Mouse (Mus musculus) forebrain, embryonic 10.5 days (tissue): ENCODE results near the gene Ing4. TPM values are rescaled to one million over a fixed set of nuclear protein-coding genes. Genes with fewer than 3 reads are reported as not detected.
A peak's percentile ranks its signal among the peaks of the same experiment; 100 is the strongest.
"Not testable (repeated sequence)": the region's sequence is repeated elsewhere in the genome, so short reads cannot be mapped to it uniquely, and the experiment has no call there.

ENCODE experiments used
- DNase-seq: peaks from one replicate; pipeline ENCODE4 v3.0.0-alpha.2; 2017; ENCODE audit warnings: low spot score; ENCODE audit errors: extremely low spot score
- H3K27ac ChIP-seq: fragments of 300-500 bp; sonication (generic); 2 replicates; pipeline ENCODE4 v1.5.1; 2016; ENCODE audit warnings: mild to moderate bottlenecking
- H3K27me3 ChIP-seq: fragments of 300-500 bp; sonication (generic); 2 replicates; pipeline ENCODE4 v1.6.1; 2016; ENCODE audit warnings: mild to moderate bottlenecking; ENCODE audit not compliant: poor library complexity, severe bottlenecking
- H3K36me3 ChIP-seq: fragments of 300-500 bp; sonication (generic); replicated peaks from 2 replicates; pipeline ENCODE4 v1.6.1; 2016; ENCODE audit warnings: mild to moderate bottlenecking, moderate library complexity
- H3K4me1 ChIP-seq: fragments of 300-500 bp; sonication (generic); 2 replicates; pipeline ENCODE4 v1.6.1; 2016
- H3K4me3 ChIP-seq: fragments of 300-500 bp; sonication (generic); 2 replicates; pipeline ENCODE4 v1.5.1; 2016; ENCODE audit warnings: mild to moderate bottlenecking, moderate library complexity
- H3K9me3 ChIP-seq: fragments of 300-500 bp; sonication (generic); 2 replicates; pipeline ENCODE4 v1.6.1; 2016; ENCODE audit warnings: mild to moderate bottlenecking, moderate library complexity
- WGBS: fragments of 180-500 bp; shearing (Covaris S2); methylation state at CpG from one replicate; pipeline ENCODE4 v1.1.7; 2016; 5-methylcytosine and 5-hydroxymethylcytosine counted together
- polyA plus RNA-seq: library from polyadenylated mRNA; unstranded; fragments of >200 nt; fragmentation: Nextera tagmentation; extraction: Ambion mirVana; gene quantifications from 2 replicates; pipeline ENCODE4 v1.2.1, GENCODE M21; 2016

Gene Ing4
- polyA plus RNA-seq, 1 experiment from 2014 or later = 121 TPM

DNA sequence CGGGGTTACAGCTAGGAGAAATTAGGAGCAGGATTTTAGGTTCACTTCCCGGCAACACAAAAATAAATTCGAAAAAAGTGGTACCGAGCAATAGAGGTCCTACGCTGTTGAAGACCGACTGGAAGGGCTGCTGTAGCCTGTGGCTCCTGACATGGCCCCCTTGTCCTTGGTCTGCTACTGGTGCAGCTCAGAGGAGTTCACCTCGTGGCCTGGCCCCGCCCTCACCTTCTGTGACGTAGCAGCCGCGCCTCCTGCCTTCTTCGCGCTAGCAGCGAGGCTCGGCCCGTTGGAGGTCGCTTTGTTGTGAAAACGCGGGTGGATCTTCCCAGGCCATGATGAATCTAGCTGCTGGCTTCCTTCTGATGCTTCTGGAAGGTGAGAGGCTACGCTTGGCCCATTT is 10.1 kb downstream of the Ing4 start, which contains the start of gene Acrbp:
Gene Acrbp (plus strand): TSS at position 12 of the 400 bp plus-strand sequence.
- 33% methylated on average over 20 of the region's 20 CpGs for WGBS
- no peak for DNase-seq
- Histone ChIP-seq H3K36me3 (peaks cover 95% of the 10 kb centered on the region), H3K4me3 (no peak within 1 kb of the TSS), H3K9me3 (no peaks in the 10 kb centered on the region), H3K27ac (no peak within 1 kb of the TSS), H3K27me3 (no peaks in the 10 kb centered on the region), H3K4me1 (peaks cover 7% of the 10 kb centered on the region)

DNA sequence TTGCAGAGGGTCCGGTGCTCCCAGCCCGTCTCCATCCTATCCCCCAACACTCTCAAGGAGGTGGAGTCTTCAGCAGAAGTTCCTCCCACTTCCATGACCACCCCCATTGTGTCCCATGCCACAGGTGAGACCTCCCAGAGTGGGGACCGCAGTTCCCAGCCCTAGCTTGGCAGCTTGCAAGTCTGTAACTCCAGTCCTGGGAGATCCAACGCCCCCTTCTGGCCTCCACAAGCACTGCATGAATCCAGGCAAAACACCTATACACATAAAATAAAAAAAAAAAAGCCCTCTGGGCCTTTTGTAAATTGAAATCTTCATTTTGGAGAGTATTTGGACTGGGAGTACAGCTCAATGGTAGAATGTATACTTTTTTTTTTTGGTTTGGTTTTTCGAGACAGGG is 11.7 kb downstream of the Ing4 start:
- H3K9me3 ChIP-seq = no peaks in the 10 kb centered on the region
- H3K4me1 ChIP-seq = peaks cover 7% of the 10 kb centered on the region
- H3K27ac ChIP-seq = no peak overlapping the region
- peaks cover 86% of the 10 kb centered on the region for H3K36me3 ChIP-seq
- no peak for DNase-seq
- H3K4me3 ChIP-seq = no peak overlapping the region
- no peaks in the 10 kb centered on the region for H3K27me3 ChIP-seq
- WGBS = 61% methylated on average over 5 of the region's 5 CpGs

DNA sequence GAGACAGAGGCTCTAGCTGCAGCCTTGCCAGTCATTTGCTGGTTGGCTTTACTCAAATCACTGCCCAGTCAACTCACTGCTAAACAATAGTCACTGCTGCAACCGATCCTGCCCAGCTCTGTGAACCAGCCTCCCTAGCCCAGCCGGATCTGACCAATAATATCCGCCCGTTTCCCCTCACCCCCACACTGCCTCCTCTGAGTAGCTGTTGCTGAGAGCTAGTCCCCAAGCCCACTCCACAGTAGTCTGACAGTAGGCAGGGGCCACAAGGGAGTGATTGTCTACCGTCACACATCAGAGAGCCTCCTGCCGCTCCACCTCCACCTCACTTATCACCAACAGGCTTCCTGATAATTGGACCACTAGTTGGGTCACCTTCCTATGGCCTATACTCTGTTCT is 21.9 kb downstream of the Ing4 start:
- Histone ChIP-seq H3K4me1 (peaks cover 15% of the 10 kb centered on the region), H3K27ac (0 out of 2 replicates have a peak overlapping the region, but pooled peaks have one; percentile 40), H3K4me3 (no peak overlapping the region), H3K9me3 (no peaks in the 10 kb centered on the region), H3K36me3 (no peaks in the 10 kb centered on the region), H3K27me3 (no peaks in the 10 kb centered on the region)
- 44% methylated on average over 6 of the region's 6 CpGs for WGBS
- DNase-seq = no peak

DNA sequence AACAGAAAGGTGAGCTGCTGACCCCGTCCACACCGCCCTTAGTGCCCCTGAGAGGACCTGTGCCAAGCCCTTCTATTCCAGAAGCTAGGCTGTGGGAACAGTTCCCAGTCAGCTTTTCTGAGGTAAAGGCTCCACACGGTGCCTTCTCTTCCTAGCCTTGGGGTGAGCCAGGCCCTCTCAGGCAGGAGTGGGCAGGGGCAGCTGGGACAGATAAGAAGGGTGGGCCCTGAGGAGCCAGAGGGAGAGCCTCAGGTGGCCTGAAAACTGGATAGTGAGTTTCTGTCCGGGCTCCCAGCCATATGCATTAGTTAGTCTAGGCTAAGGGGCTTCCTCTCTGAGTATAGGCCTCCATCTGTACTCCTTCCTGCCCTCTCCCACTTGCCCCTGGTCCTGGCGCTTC is 23.0 kb downstream of the Ing4 start:
- no peak overlapping the region for H3K27ac ChIP-seq
- no peaks in the 10 kb centered on the region for H3K9me3 ChIP-seq
- H3K4me3 ChIP-seq = no peak overlapping the region
- no peaks in the 10 kb centered on the region for H3K36me3 ChIP-seq
- WGBS = 90% methylated on average over 5 of the region's 5 CpGs
- DNase-seq = no peak
- no peaks in the 10 kb centered on the region for H3K27me3 ChIP-seq
- peaks cover 15% of the 10 kb centered on the region for H3K4me1 ChIP-seq

DNA sequence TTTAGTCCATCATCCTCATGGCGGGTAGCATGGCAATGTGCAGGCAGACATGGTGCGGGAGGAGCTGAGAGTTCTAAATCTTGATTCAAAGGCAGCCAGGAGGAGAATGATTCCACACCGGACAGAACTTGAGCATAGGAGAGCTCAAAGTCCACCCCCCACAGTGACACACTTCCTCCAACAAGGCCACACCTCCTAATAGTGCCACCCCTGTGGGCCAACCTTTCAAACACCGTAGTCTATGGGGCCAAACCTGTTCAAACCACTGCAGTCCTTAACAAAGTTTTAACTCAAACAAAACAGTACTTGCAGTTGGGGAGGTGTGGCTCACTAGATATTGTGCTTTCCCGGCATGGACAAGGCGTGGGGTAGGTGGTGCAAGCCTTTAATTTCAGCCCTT is 24.3 kb downstream of the Ing4 start:
- WGBS = 90% methylated on average over 6 of the region's 6 CpGs

DNA sequence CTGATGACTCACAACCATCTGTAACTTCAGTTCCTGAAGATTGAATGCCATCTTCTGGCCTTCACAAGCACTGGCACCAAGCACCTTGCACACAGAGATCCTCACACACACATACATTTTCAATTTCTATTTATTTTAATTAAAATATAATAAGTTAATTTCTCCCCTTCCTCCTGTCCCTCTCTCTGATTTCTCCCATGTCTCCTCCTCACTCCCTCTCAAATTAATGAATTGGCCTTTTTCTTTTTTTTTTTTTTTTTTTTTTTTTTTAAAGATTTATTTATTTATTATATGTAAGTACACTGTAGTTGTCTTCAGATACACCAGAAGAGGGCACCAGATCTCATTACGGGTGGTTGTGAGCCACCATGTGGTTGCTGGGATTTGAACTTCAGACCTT is 25.7 kb downstream of the Ing4 start:
- H3K36me3 ChIP-seq, H3K27ac ChIP-seq, H3K27me3 ChIP-seq, H3K9me3 ChIP-seq, H3K4me3 ChIP-seq, DNase-seq: not testable (repeated sequence)
- peaks cover 15% of the 10 kb centered on the region for H3K4me1 ChIP-seq
- 80% methylated on average over 1 of the region's 1 CpGs for WGBS

More for the DNA sequence above, 24.3 kb downstream of the Ing4 start:
- no peak for DNase-seq
- H3K4me3 ChIP-seq = no peak overlapping the region
- no peak overlapping the region for H3K27ac ChIP-seq
- no peaks in the 10 kb centered on the region for H3K9me3 ChIP-seq
- no peaks in the 10 kb centered on the region for H3K27me3 ChIP-seq
- H3K36me3 ChIP-seq = no peaks in the 10 kb centered on the region
- H3K4me1 ChIP-seq = peaks cover 15% of the 10 kb centered on the region

DNA sequence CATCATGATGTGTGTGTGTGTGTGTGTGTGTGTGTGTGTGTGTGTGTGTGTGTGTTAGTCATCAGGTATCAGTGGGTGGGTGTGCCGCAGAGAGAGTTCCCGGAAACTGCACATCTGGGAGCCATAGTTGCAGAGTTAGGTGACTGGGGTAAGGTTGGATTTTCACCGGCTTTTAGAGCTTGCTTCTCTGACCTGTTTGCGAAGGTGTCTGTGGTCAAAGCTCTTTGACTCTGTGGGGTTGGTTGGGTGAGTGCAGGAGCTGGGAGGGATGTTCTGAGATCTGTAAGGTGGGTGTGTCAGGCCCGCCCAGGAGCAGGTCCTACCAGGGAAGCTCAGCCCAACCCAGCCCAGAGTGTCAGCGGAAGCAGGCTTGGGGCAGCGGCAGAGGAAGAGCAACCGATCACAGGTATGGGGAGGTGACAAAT is 28.0 kb downstream of the Ing4 start, which contains the start of gene Lpar5:
Gene Lpar5 (plus strand): TSS at position 350 of the 425 bp plus-strand sequence.
- no peak for DNase-seq
- H3K27ac ChIP-seq = no peak within 1 kb of the TSS
- no peaks in the 10 kb centered on the region for H3K9me3 ChIP-seq
- peaks cover 13% of the 10 kb centered on the region for H3K4me1 ChIP-seq
- H3K27me3 ChIP-seq = no peaks in the 10 kb centered on the region
- H3K4me3 ChIP-seq = no peak within 1 kb of the TSS
- no peaks in the 10 kb centered on the region for H3K36me3 ChIP-seq
- WGBS = 65% methylated on average over 8 of the region's 8 CpGs

DNA sequence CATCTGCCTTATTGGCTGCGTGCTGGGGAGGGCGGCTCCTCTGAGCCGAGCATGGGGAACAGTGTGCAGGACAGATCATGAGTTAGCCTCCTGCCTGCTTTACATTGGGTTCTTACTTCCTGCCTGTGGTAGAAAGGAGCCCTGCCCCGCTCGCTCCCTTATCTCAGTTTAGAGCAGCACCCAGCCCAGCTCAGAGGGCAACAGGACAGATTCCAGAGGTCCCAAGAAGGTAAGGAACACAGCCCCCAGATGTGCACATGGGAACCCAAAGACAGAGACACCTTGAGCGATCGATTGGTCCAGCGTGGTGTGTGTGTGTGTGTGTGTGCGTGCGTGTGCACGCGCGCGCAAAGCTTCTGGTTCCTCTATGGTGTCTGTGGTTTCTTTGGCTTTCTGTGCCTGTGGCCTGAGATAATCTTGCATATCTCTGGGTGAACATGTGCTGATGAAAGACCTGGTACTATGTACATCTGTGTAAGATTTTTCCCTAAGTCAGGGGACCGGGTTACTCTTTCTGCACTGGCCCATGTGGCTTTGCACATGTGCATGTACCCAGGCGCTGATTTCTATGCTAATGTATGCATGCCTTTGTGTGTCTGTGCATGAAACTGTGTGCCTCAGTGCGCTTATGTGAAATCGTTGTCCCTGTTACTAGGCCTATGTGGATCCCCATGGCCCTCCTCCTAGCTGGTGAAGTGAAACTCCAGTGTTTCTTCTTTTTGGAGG is 31.8 kb downstream of the Ing4 start:
- DNase-seq = no peak
- 87% methylated on average over 18 of the region's 18 CpGs for WGBS
- H3K9me3 ChIP-seq = no peaks in the 10 kb centered on the region
- H3K27me3 ChIP-seq = no peaks in the 10 kb centered on the region
- H3K36me3 ChIP-seq = no peaks in the 10 kb centered on the region
- H3K4me1 ChIP-seq = peaks cover 13% of the 10 kb centered on the region
- no peak overlapping the region for H3K4me3 ChIP-seq
- H3K27ac ChIP-seq = peak overlapping the region; percentile 77

DNA sequence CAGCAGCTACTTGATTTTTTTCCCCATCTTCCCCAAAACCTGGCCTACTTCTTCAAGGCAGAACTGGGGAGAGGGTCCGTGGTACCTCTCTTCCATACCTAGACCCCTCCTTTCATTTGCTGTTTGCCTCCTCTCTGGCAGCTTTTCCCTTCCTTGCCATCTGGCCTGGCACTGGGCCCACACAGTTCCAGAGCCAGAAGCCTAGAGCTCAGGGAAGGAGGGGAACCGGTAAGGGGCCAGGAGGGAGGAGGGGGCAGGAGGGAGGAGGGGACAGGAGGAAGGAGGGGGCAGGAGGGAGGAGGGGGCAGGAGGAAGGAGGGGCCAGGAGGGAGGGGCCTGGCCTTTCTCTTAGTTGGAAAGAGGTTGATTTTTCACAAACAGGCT is 32.3 kb downstream of the Ing4 start:
- peaks cover 13% of the 10 kb centered on the region for H3K4me1 ChIP-seq
- no peaks in the 10 kb centered on the region for H3K36me3 ChIP-seq
- H3K9me3 ChIP-seq = no peaks in the 10 kb centered on the region
- no peak overlapping the region for H3K4me3 ChIP-seq
- WGBS = 29% methylated on average over 2 of the region's 2 CpGs
- H3K27ac ChIP-seq = peak overlapping the region; percentile 77
- no peak for DNase-seq
- H3K27me3 ChIP-seq = no peaks in the 10 kb centered on the region

DNA sequence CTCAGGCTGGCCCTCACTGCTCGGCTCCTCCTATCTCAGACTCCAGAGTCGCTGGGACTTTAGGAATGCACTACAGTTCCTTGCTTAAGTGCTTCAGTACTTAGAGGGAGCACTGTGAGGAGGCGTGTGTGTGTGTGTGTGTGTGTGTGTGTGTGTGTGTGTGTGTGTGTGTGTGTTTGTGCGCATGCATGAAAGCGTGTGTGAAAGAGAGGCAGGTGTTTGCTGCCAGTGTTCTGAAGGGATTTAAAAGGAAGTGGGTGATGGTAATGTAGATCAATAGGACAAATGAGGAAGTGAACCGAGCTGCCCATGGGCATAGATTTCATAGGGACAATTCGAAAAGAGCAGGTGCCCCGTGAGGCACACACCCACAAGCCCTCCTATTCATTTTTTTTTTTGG is 34.3 kb downstream of the Ing4 start:
- Histone ChIP-seq H3K27me3 (no peaks in the 10 kb centered on the region), H3K4me3 (no peak overlapping the region), H3K36me3 (no peaks in the 10 kb centered on the region), H3K9me3 (no peaks in the 10 kb centered on the region), H3K4me1 (peaks cover 13% of the 10 kb centered on the region), H3K27ac (no peak overlapping the region)
- DNase-seq = no peak
- 79% methylated on average over 8 of the region's 8 CpGs for WGBS

DNA sequence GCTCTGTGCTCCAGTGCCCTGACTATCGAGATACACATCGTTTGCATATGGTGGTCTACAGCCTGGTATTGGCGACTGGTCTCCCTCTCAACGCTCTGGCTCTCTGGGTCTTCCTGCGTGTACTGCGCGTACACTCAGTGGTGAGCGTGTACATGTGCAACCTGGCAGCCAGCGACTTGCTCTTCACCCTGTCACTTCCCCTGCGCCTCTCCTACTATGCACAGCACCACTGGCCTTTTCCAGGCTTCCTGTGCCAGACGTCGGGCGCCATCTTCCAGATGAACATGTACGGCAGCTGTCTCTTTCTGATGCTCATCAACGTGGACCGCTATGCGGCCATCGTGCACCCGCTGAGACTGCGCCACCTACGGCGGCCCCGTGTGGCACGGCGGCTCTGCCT is 41.8 kb downstream of the Ing4 start:
- DNase-seq = no peak
- WGBS = 28% methylated on average over 25 of the region's 25 CpGs
- H3K36me3 ChIP-seq = no peaks in the 10 kb centered on the region
- H3K9me3 ChIP-seq = no peaks in the 10 kb centered on the region
- H3K4me3 ChIP-seq = peak overlapping the region; percentile 54
- H3K27me3 ChIP-seq = peaks cover 34% of the 10 kb centered on the region
- H3K4me1 ChIP-seq = peaks cover 24% of the 10 kb centered on the region
- H3K27ac ChIP-seq = peak overlapping the region; percentile 86

DNA sequence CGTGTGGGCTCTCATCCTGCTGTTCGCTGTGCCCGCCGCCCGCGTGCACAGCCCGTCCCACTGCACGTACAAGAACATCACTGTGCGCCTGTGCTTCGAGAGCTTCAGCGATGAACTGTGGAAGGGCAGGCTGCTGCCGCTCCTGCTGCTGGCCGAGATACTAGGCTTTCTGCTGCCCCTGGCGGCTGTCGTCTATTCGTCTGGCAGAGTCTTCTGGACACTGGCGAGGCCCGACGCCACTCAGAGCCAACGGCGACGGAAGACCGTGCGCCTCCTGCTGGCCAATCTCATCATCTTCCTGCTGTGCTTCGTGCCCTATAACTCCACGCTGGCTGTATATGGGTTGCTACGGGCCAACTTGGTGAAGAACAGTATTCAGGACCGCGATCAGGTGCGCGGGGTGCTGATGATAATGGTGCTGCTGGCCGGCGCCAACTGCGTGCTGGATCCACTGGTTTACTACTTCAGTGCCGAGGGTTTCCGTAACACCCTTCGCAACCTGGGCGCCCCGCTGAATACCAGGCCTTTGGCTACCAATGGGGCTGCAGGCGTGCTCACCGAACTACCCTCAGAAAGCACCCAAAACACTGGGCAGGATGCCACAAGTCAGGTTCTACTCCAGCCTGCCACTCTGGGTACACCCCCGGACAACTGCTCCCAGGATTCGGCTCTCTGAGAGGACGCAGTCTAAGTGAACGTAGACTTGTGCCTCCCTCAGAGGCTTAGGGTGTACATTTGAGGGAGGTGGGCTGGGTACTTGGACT is 42.4 kb downstream of the Ing4 start:
- Histone ChIP-seq H3K4me3 (peak overlapping the region; percentile 54), H3K9me3 (no peaks in the 10 kb centered on the region), H3K27ac (peak overlapping the region; percentile 86), H3K27me3 (peaks cover 34% of the 10 kb centered on the region), H3K4me1 (peaks cover 24% of the 10 kb centered on the region), H3K36me3 (no peaks in the 10 kb centered on the region)
- 22% methylated on average over 45 of the region's 45 CpGs for WGBS
- peak; percentile 91 for DNase-seq

DNA sequence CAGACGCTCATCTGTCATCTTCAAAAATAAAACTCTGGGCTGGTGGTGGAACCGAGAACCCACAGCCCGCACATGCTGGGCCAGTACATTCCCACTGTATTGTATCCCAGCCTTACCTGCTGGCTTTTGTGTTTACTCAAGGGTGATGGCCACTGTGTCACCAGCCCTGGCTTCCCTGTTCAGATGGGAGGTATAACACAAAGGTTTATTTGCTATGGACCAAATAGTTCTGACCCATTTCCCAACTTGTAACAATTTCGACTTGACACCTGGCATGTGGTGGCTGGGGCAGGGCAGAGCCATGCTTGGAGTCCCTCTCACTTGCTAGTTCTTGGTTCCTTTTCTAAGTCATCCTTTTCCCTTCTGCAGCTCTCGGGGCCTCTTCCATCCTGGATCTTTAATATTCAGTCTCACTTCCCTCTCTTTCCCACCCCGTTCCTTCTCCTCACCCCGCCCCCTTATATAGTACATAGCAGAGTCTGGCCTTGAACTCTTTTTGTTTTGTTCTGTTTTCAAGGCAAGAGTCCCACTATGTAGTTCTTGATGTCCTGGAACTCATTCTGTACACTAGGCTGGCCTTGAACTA is 43.3 kb downstream of the Ing4 start:
- Histone ChIP-seq H3K9me3 (no peaks in the 10 kb centered on the region), H3K36me3 (no peaks in the 10 kb centered on the region), H3K4me1 (peaks cover 25% of the 10 kb centered on the region), H3K27me3 (peaks cover 34% of the 10 kb centered on the region), H3K4me3 (no peak overlapping the region), H3K27ac (no peak overlapping the region)
- WGBS = 91% methylated on average over 7 of the region's 7 CpGs
- no peak for DNase-seq
